Mouse (Mus musculus) stomach, embryonic 15.5 days (tissue): ENCODE measurements at regions not wholly inside any gene's neighbourhood (a gene's known extent, or its start where the extent isn't known, plus 50 kb on each side); places are given as distances from the start of the nearest gene placed in this dataset.

ENCODE experiments used
- ATAC-seq: fragments of 200-750 bp; cut with Nextera tagmentation; 2 replicates; pipeline ENCODE4 v1.8.0; 2017; ENCODE audit warnings: low read depth, moderate number of reproducible peaks, moderate TSS enrichment; ENCODE audit not compliant: insufficient read depth, low FRiP score
- H3K27ac ChIP-seq: fragments of 300-500 bp; sonication (generic); 2 replicates; pipeline ENCODE4 v1.5.1; 2015; ENCODE audit warnings: mild to moderate bottlenecking, inconsistent platforms
- H3K27me3 ChIP-seq: fragments of 300-500 bp; sonication (generic); replicated peaks from 2 replicates; pipeline ENCODE4 v1.6.1; 2015; ENCODE audit warnings: inconsistent platforms
- H3K36me3 ChIP-seq: fragments of 300-500 bp; sonication (generic); 2 replicates; pipeline ENCODE4 v1.6.1; 2015; ENCODE audit warnings: inconsistent platforms
- H3K4me1 ChIP-seq: fragments of 300-500 bp; sonication (generic); 2 replicates; pipeline ENCODE4 v1.6.1; 2015; ENCODE audit warnings: inconsistent platforms
- H3K4me2 ChIP-seq: fragments of 300-500 bp; sonication (generic); 2 replicates; pipeline ENCODE4 v1.6.1; 2015; ENCODE audit warnings: mild to moderate bottlenecking, inconsistent platforms
- H3K4me3 ChIP-seq: fragments of 300-500 bp; sonication (generic); replicated peaks from 2 replicates; pipeline ENCODE4 v1.5.1; 2015; ENCODE audit warnings: inconsistent platforms
- H3K9ac ChIP-seq: fragments of 300-500 bp; sonication (generic); 2 replicates; pipeline ENCODE4 v1.6.1; 2015; ENCODE audit warnings: inconsistent platforms
- H3K9me3 ChIP-seq: fragments of 300-500 bp; sonication (generic); 2 replicates; pipeline ENCODE4 v1.6.1; 2016; ENCODE audit warnings: inconsistent platforms
- WGBS: fragments of 180-500 bp; shearing (Covaris S2); methylation state at CpG from one replicate; pipeline ENCODE4 v1.1.7; 2015; 5-methylcytosine and 5-hydroxymethylcytosine counted together

DNA sequence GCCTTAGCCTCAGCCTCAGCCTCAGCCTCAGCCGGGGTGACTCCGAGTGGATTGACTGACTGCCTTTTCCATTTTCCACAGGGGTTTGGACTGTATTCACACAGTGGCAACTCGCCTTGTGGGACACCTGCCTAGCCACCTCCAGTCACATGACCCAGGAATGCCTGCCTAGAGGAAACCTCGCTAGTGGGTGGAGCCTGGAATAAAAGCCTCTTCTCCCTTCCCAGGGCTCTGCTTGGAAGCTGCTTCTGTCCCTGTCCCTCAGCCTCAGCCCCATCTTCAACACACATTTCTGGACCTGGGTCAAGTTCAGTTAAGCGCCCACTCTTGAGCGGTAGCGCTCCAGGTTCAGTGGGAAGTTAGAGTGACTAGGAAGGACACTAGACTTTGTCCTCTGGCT, 68.0 kb upstream of the Prdm11 start:
- Histone ChIP-seq H3K9me3 (no peaks in the 10 kb centered on the region), H3K4me3 (no peak overlapping the region), H3K27ac (no peak overlapping the region), H3K4me2 (no peak overlapping the region), H3K27me3 (no peaks in the 10 kb centered on the region), H3K4me1 (peaks cover 4% of the 10 kb centered on the region; the same call in 1 of the 2 replicates), H3K9ac (no peak overlapping the region), H3K36me3 (no peaks in the 10 kb centered on the region)
- ATAC-seq, result no peak
- WGBS, result 78% methylated on average over 7 of the region's 7 CpGs

- Histone ChIP-seq H3K9ac (no peak overlapping the region), H3K9me3 (no peaks in the 10 kb centered on the region), H3K4me2 (no peak overlapping the region), H3K4me3 (no peak overlapping the region), H3K36me3 (no peaks in the 10 kb centered on the region), H3K27ac (peak overlapping the region; percentile 66), H3K4me1 (peaks cover 4% of the 10 kb centered on the region; the same call in 1 of the 2 replicates), H3K27me3 (no peaks in the 10 kb centered on the region)
- peak; percentile 62; the same call in 1 of the 2 replicates for ATAC-seq
- WGBS, result 22% methylated on average over 7 of the region's 7 CpGs
Measured at GRCm38 (mm10) chr2:93112320-93112719, 66.4 kb upstream of the Prdm11 start.

- 83% methylated on average over 5 of the region's 5 CpGs for WGBS
- Histone ChIP-seq H3K36me3 (no peaks in the 10 kb centered on the region), H3K27me3 (no peaks in the 10 kb centered on the region), H3K4me1 (peaks cover 4% of the 10 kb centered on the region; the same call in 1 of the 2 replicates), H3K9me3 (no peaks in the 10 kb centered on the region), H3K4me3 (no peak overlapping the region), H3K27ac (no peak overlapping the region), H3K9ac (no peak overlapping the region), H3K4me2 (no peak overlapping the region)
- ATAC-seq, result no peak
Measured at GRCm38 (mm10) chr2:93110898-93111297, 64.9 kb upstream of the Prdm11 start.

DNA sequence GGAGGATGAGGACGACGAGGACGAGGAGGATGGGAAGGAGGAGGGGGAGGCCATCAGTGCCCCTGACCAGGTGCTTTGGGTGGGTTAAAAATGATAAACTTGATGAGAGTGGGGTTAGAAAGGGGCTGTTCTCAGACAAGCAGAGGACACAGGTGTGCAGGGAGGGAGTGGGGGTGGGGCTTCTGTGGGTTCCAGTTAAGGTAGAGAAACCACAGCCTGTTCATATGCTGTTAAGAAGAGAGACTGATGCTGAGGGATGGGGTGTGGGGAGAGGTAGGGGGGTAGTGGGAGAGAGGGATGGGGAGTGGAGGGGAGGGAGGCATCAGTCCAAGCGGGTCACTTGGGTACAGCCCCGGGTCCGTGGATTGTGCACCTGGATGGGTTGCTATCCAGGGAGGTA, 60.6 kb upstream of the Prdm11 start:
- 59% methylated on average over 6 of the region's 6 CpGs for WGBS
- no peak overlapping the region for H3K4me3 ChIP-seq
- no peak for ATAC-seq

DNA sequence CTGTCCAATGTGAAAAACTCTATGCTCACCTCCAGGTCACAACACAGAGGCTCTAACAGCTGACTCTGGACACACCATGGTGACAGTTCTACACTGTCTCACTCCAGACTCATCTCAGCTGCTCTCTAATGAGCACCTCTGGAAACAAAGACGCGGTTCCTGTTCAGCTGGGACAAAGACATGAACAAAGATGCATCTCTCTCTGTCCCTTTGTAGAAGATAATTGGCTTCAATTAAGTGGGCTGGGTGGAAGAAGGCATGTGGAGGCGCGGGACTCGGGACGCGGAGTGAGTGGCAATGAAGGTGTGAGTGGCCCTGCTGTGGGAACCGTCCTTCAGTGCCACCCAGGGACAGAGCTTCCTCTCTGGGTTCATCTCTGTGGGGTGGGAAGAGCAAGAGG, 56.0 kb upstream of the Prdm11 start:
- 80% methylated on average over 8 of the region's 8 CpGs for WGBS

More for the DNA sequence above, 60.6 kb upstream of the Prdm11 start:
- Histone ChIP-seq H3K27me3 (no peaks in the 10 kb centered on the region), H3K36me3 (no peaks in the 10 kb centered on the region), H3K4me1 (no peaks in the 10 kb centered on the region), H3K4me2 (no peak overlapping the region), H3K9me3 (no peaks in the 10 kb centered on the region), H3K9ac (no peak overlapping the region), H3K27ac (no peak overlapping the region)

GRCm38 (mm10) chr2:93099780-93100179, 53.8 kb upstream of the Prdm11 start:
- 23% methylated on average over 3 of the region's 3 CpGs for WGBS
- H3K4me2 ChIP-seq, result no peak overlapping the region
- peak; percentile 20; the same call in 1 of the 2 replicates for ATAC-seq
- no peaks in the 10 kb centered on the region for H3K36me3 ChIP-seq
- peaks cover 11% of the 10 kb centered on the region for H3K4me1 ChIP-seq
- H3K9ac ChIP-seq, result no peak overlapping the region
- H3K27ac ChIP-seq, result no peak overlapping the region
- no peak overlapping the region for H3K4me3 ChIP-seq
- H3K9me3 ChIP-seq, result no peaks in the 10 kb centered on the region
- H3K27me3 ChIP-seq, result no peaks in the 10 kb centered on the region

More for the DNA sequence above, 56.0 kb upstream of the Prdm11 start:
- Histone ChIP-seq H3K4me3 (no peak overlapping the region), H3K9ac (no peak overlapping the region), H3K27ac (no peak overlapping the region), H3K36me3 (no peaks in the 10 kb centered on the region), H3K4me2 (no peak overlapping the region), H3K27me3 (no peaks in the 10 kb centered on the region), H3K9me3 (no peaks in the 10 kb centered on the region), H3K4me1 (peaks cover 11% of the 10 kb centered on the region)
- no peak for ATAC-seq

DNA sequence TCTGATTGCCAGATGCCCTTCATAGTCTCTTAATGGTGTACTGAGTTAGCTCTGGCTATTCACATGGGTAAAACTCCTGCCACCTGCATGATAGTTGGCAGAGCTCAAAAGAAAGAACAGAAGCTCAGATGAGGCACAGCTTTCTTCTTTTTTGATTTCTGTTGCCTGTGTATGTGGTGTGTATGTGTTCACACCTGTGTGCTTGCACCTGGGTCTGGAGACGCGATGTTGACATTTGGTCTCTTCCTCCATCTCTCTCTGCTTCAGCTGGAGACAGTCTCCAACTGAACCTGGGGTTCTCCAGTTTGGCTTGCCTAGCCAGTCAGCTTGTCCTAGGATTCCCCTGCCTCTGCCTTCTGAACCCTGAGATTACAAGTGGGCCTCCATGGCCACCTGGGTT, 51.0 kb upstream of the Prdm11 start:
- Histone ChIP-seq H3K36me3 (no peaks in the 10 kb centered on the region), H3K4me2 (no peak overlapping the region), H3K9ac (no peak overlapping the region), H3K4me1 (peaks cover 11% of the 10 kb centered on the region), H3K9me3 (no peaks in the 10 kb centered on the region), H3K27me3 (no peaks in the 10 kb centered on the region), H3K27ac (no peak overlapping the region), H3K4me3 (no peak overlapping the region)
- 90% methylated on average over 2 of the region's 2 CpGs for WGBS
- ATAC-seq, result no peak

- H3K9me3 ChIP-seq, result no peaks in the 10 kb centered on the region
- no peaks in the 10 kb centered on the region for H3K36me3 ChIP-seq
- no peak overlapping the region for H3K4me3 ChIP-seq
- H3K27ac ChIP-seq, result no peak overlapping the region
- no peak overlapping the region for H3K9ac ChIP-seq
- H3K4me2 ChIP-seq, result no peak overlapping the region
- H3K27me3 ChIP-seq, result no peaks in the 10 kb centered on the region
- ATAC-seq, result no peak
- 74% methylated on average over 6 of the region's 6 CpGs for WGBS
- H3K4me1 ChIP-seq, result peaks cover 11% of the 10 kb centered on the region
Measured at GRCm38 (mm10) chr2:93096078-93096729, 50.2 kb upstream of the Prdm11 start.
